Mouse (Mus musculus) C2C12 (cell line): ENCODE measurements around the gene Evi2.

Source experiments
- CEBPB ChIP-seq: IDR thresholded peaks from one replicate; pipeline ENCODE4 v1.6.1; 2011; ENCODE audit warnings: low read depth, mild to moderate bottlenecking, control low read depth, moderate library complexity
- CTCF ChIP-seq: IDR thresholded peaks from one replicate; pipeline ENCODE4 v1.5.1; 2011; ENCODE audit not compliant: control insufficient read depth, insufficient read depth, insufficient read length
- FOSL1 ChIP-seq: IDR thresholded peaks from one replicate; pipeline ENCODE4 v1.8.0; 2011; ENCODE audit warnings: mild to moderate bottlenecking, low read length; ENCODE audit not compliant: poor library complexity, insufficient read depth, severe bottlenecking
- MAX ChIP-seq: IDR thresholded peaks from one replicate; pipeline ENCODE4 v1.6.1; 2011; ENCODE audit warnings: mild to moderate bottlenecking, control low read depth
- MYOD1 ChIP-seq: IDR thresholded peaks from one replicate; pipeline ENCODE4 v1.6.1; 2011; ENCODE audit warnings: low read depth; ENCODE audit not compliant: control insufficient read depth, insufficient read length
- MYOG ChIP-seq: IDR thresholded peaks from one replicate; pipeline ENCODE4 v1.6.1; 2011; ENCODE audit not compliant: control insufficient read depth, insufficient read length; ENCODE audit errors: extremely low read depth
- USF1 ChIP-seq: IDR thresholded peaks from one replicate; pipeline ENCODE4 v1.6.1; 2011; ENCODE audit warnings: low read depth, mild to moderate bottlenecking, control low read depth, moderate library complexity

DNA sequence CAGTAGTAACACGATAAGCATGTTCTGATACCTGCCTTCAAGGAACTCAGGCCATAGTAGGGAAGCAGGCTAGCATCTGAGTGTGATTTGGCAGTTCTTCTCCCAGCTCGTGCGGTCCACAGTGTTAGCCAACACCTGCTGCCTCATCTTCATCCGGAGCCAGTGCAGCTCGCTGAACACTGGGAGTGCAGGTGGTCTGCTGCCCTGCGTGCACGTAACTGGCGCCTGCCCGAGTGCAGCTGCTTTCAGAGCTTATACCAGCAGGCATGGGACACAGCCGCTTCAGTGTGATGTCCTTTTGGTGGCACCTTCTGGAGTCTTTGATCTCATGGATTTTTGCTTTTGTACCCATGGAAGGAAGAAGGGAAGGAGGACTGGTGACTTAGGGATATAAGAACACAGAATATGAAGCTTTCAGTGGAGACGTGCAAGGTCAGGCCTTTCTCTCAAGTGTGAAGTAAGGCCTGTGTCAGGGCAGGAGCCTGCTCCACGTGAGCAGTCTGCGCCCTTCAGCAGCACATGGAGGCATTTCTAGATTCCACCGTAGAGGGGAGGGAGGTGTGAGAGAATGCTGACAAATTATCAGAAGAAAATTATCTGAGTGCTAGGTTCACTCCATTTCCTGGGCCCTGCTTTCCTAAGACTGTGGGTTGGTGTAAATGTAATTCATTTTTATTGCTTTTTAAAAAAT lies 45.1 kb upstream of the Evi2 start:
- TF ChIP-seq CTCF (no peak), MAX (no peak), USF1 (no peak), MYOD1 (no peak), CEBPB (no peak), MYOG (no peak), FOSL1 (no peak)
